Comparison of ENCODE assay signal across 10 mouse cellular contexts in genomic region chr7:145106494-145106849, GRCm38 (mm10).
DNase-seq lines count a peak whose midpoint lies in the region; ATAC-seq lines count a peak whose summit lies in the region.
"Had no signal": no experiment of that assay in that cellular context is flagged by ENCODE, and none has a peak within 500 bp of the region (broad histone marks: within the 10 kb centered on the region; RNA-seq: fewer than 3 reads in every experiment).

No protein-coding gene starts in this region.

- intact Hi-C loops in left cerebral cortex, postnatal 25 days (cut with DNase I) = loop anchor here (1.0 kb wide), 1 partner anchor 91 kb away; no protein-coding TSS in a partner anchor

- H3K27ac ChIP-seq in midbrain, embryonic 10.5 days (replicated peaks) = no peak overlapping the region

- H3K36me3 ChIP-seq in midbrain, embryonic 10.5 days = no peaks in the 10 kb centered on the region

- H3K4me1 ChIP-seq in midbrain, embryonic 10.5 days = peaks cover 12% of the 10 kb centered on the region

- no peak for ATAC-seq in megakaryocyte-erythroid progenitor cell, adult 5-6 weeks (replicated peaks; ENCODE audit: low FRiP score, low TSS enrichment, poor library complexity, severe bottlenecking)

- DNase-seq in 3134 (ENCODE audit: extremely low read depth, insufficient read length, low spot score) (peak; percentile 86), MN1 (ENCODE audit: low spot score) (peak; percentile 69)
- DNase-seq in cerebellum, postnatal 36 days = peak; percentile 31 to 35
- DNase-seq in left cerebral cortex, postnatal 25 days (ENCODE audit: low spot score in 2 of 2) = peak; percentile 42 to 91
- DNase-seq in layer of hippocampus, adult 11-12 months (ENCODE audit: low spot score) = no peak
- DNase-seq in midbrain, embryonic 10.5 days (ENCODE audit: low spot score) = no peak
- DNase-seq: liver; thymus, adult 18-20 months had no signal

- WGBS in midbrain, embryonic 10.5 days = 86% methylated on average over 4 of the region's 4 CpGs

- H3K9me3 ChIP-seq in midbrain, embryonic 10.5 days (replicated peaks) = no peaks in the 10 kb centered on the region

- H3K27me3 ChIP-seq in midbrain, embryonic 10.5 days (ENCODE audit: low read depth, poor library complexity, severe bottlenecking) = no peaks in the 10 kb centered on the region

- no peak overlapping the region for H3K4me3 ChIP-seq in midbrain, embryonic 10.5 days
- H3K4me3 ChIP-seq: erythroblast, embryonic 14.5 days had no signal

Comparison
In these comparisons a context has a peak if more than half of its experiments do, and no peak if none do; other contexts are left out.
1. DNase-seq: peak in 3134 (single experiment), MN1 (single experiment), cerebellum, postnatal 36 days (2 of 2) and left cerebral cortex, postnatal 25 days (2 of 2); none in layer of hippocampus, adult 11-12 months (single experiment) and midbrain, embryonic 10.5 days (single experiment).